In genomic region chr4:136193571-136193970, GRCm38 (mm10) we compare ENCODE assay signal across 22 mouse cellular contexts. TPM values are rescaled to one million over a fixed set of nuclear protein-coding genes. Genes with fewer than 3 reads are reported as not detected.
"Had no signal": no experiment of that assay in that cellular context is flagged by ENCODE, and none has a peak within 500 bp of the region (broad histone marks: within the 10 kb centered on the region; RNA-seq: fewer than 3 reads in every experiment).

No protein-coding gene starts in this region.

- H3K9me3 ChIP-seq: intestine, embryonic 15.5 days; kidney, embryonic 15.5 days; megakaryocyte, embryonic 14.5 days; midbrain, embryonic 10.5 days; midbrain, embryonic 13.5 days; neural tube, embryonic 13.5 days had no signal

- H3K4me1 ChIP-seq: kidney, embryonic 15.5 days; midbrain, embryonic 13.5 days; neural tube, embryonic 13.5 days had no signal

- H3K36me3 ChIP-seq: neural tube, embryonic 13.5 days had no signal

- H3K9ac ChIP-seq: intestine, embryonic 15.5 days; kidney, embryonic 15.5 days; liver, embryonic 14.5 days; midbrain, embryonic 13.5 days; neural tube, embryonic 13.5 days had no signal

- H3K4me3 ChIP-seq: intestine, embryonic 15.5 days; kidney, embryonic 15.5 days; left cerebral cortex, adult 2 months; megakaryocyte, embryonic 14.5 days; midbrain, embryonic 10.5 days; midbrain, embryonic 13.5 days; myocyte; neural tube, embryonic 13.5 days had no signal

- H3K4me2 ChIP-seq: intestine, embryonic 15.5 days; kidney, embryonic 15.5 days; midbrain, embryonic 13.5 days; neural tube, embryonic 13.5 days had no signal

- H3K27ac ChIP-seq: intestine, embryonic 15.5 days; kidney, embryonic 15.5 days; left cerebral cortex, adult 2 months; liver, embryonic 14.5 days; midbrain, embryonic 10.5 days; midbrain, embryonic 13.5 days; neural tube, embryonic 13.5 days; stomach, postnatal 0 days had no signal

- H3K27me3 ChIP-seq: intestine, embryonic 15.5 days; kidney, embryonic 15.5 days; midbrain, embryonic 13.5 days; neural tube, embryonic 13.5 days had no signal

- DNase-seq: kidney, adult 11 months; kidney, adult 8-10 months; kidney, postnatal 10 days; kidney, postnatal 4 days; layer of hippocampus, adult 9-11 months; layer of hippocampus, postnatal 36 days; lung, adult 2 months; lung, postnatal 36 days; thymus, adult 2 months; thymus, postnatal 14 days had no signal

- ATAC-seq: intestine, embryonic 15.5 days; midbrain, embryonic 13.5 days; midbrain, embryonic 16.5 days had no signal

RNA-seq across cellular contexts. Expression of gene Asap3, which starts 12.6 kb away (rescaled TPM):
- total RNA-seq: monocyte, adult 5-6 weeks had no signal
